Mouse (Mus musculus): ENCODE data around the gene Limk2.

DNA sequence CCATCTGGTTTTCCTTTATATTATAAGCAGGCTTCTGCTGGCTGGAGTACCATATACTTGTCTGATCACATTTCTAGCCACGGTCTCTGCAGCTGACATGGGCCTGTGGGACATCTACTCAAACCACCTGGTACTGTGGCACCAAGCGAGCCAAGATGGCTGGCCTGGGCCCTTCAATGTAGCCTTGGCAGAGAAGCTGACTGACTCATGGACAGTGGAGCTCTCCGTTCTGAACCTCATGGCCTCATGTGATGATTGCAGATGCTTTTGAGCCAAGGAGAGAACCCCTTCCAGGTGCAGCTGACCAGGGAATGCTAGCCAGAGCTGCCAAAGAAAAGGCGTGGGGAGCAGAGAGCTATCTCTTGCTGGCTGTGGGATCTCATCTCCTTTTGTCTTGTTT is 103.2 kb downstream of the Limk2 start:
- TF ChIP-seq MYOD1 (IDR thresholded peaks at IDR 0.05; ENCODE audit: control insufficient read depth in 1 of 3, insufficient read length in 2 of 3, low read depth in 2 of 3), result no peak
- no peak for TF ChIP-seq TCF12 (IDR thresholded peaks at IDR 0.05; ENCODE audit: insufficient read depth, poor library complexity, severe bottlenecking)
- no peak for TF ChIP-seq POLR2A (IDR thresholded peaks at IDR 0.05; ENCODE audit: insufficient read length, low read depth)
- no peak for TF ChIP-seq E2F4 (IDR thresholded peaks at IDR 0.05; ENCODE audit: insufficient read depth)
- no peak for TF ChIP-seq USF1 (IDR thresholded peaks at IDR 0.05; ENCODE audit: low read depth)
- TF ChIP-seq SRF (IDR thresholded peaks at IDR 0.05; ENCODE audit: control insufficient read depth, insufficient read length, low read depth), result no peak
- no peak for TF ChIP-seq CEBPB (IDR thresholded peaks at IDR 0.05; ENCODE audit: insufficient read depth, poor library complexity, severe bottlenecking)
- TF ChIP-seq MAX (IDR thresholded peaks at IDR 0.05; ENCODE audit: low read depth), result no peak
- no peak for TF ChIP-seq POLR2AphosphoS2 (IDR thresholded peaks at IDR 0.05; ENCODE audit: insufficient read length, low read depth)

Measured in myocyte (in vitro differentiated cells).